Mouse (Mus musculus): ENCODE results near the gene Hoxc12. TPM values are rescaled to one million over a fixed set of nuclear protein-coding genes. Genes with fewer than 3 reads are reported as not detected.

The Hoxc12 gene
- polyA plus RNA-seq, 1 experiment = not detected

DNA sequence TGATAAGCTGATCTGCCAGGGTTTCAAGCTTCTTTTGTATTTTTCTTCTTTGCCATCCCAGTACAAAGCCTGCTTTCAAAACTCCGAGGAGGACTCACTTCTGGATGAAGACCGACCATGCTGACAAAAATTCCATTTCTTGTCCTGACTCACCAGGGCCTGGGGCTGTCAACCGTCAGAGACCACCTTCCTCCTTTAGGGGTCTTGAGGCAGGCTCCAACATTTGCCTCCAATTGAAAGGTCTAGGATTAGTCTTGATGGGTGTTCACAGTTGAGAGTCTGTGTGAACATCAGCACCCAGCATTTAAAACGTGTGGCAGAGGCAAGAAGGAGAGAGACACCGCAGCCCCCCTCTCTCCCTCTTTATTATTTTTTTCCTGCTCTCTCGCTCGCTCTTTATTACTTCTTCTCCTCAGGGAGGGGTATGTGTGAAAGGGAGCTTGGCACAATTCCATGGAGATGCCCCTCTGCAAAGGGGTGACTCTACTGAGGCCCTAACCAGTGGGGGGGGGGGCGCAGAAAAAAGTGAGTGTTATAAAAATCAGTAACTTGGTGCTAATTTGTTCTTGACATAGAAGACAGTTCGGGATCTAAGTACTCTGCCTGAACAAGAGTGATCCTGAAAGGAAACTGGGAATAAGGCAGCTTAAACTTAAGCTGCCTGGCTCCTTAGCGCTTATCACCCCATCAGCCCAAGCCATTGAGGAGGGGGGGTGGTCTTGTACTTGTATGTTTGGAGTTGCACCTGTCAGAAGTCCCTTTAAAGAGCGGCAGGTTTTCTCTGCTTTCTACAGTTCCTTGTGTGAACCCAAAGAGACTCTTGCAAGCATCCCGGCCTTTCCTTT lies 17.0 kb upstream of the Hoxc12 start:
- H3K9me3 ChIP-seq = peaks cover 3% of the 10 kb centered on the region; the same call in 1 of the 2 replicates
- H3K36me3 ChIP-seq (replicated peaks; ENCODE audit: low read length) = no peaks in the 10 kb centered on the region
- TF ChIP-seq GATA1 (IDR thresholded peaks at IDR 0.05; ENCODE audit: borderline replicate concordance, low read length) (no peak), FLI1 (IDR thresholded peaks at IDR 0.05; ENCODE audit: low read length) (no peak)
- H3K4me1 ChIP-seq = peaks cover 11% of the 10 kb centered on the region; the same call in 1 of the 2 replicates
- peaks cover 96% of the 10 kb centered on the region for H3K27me3 ChIP-seq (replicated peaks)
- no peak overlapping the region for H3K4me3 ChIP-seq (replicated peaks)

GRCm38 (mm10) chr15:102920619-102921018 lies 15.9 kb upstream of the Hoxc12 start:
- Histone ChIP-seq H3K27me3 (replicated peaks) (peaks cover 95% of the 10 kb centered on the region), H3K4me3 (replicated peaks) (peak overlapping the region; percentile 33), H3K4me1 (peaks cover 11% of the 10 kb centered on the region; the same call in 1 of the 2 replicates), H3K36me3 (replicated peaks; ENCODE audit: low read length) (no peaks in the 10 kb centered on the region), H3K9me3 (peaks cover 3% of the 10 kb centered on the region; the same call in 1 of the 2 replicates)
- TF ChIP-seq FLI1 (IDR thresholded peaks at IDR 0.05; ENCODE audit: low read length) = no peak

GRCm38 (mm10) chr15:102921053-102922011 lies 15.2 kb upstream of the Hoxc12 start, which contains the start of gene Hoxc13:
TSS of gene Hoxc13 (plus strand) at chr15:102921103.
- H3K4me1 ChIP-seq = peaks cover 11% of the 10 kb centered on the region; the same call in 1 of the 2 replicates
- H3K9me3 ChIP-seq = peaks cover 3% of the 10 kb centered on the region; the same call in 1 of the 2 replicates
- no peaks in the 10 kb centered on the region for H3K36me3 ChIP-seq (replicated peaks; ENCODE audit: low read length)
- TF ChIP-seq FLI1 (IDR thresholded peaks at IDR 0.05; ENCODE audit: low read length) = no peak
- TF ChIP-seq GATA1 (IDR thresholded peaks at IDR 0.05; ENCODE audit: borderline replicate concordance, low read length) = no peak
- H3K4me3 ChIP-seq (replicated peaks) = peak within 1 kb of the TSS; percentile 33
- H3K27me3 ChIP-seq (replicated peaks) = peaks cover 95% of the 10 kb centered on the region

DNA sequence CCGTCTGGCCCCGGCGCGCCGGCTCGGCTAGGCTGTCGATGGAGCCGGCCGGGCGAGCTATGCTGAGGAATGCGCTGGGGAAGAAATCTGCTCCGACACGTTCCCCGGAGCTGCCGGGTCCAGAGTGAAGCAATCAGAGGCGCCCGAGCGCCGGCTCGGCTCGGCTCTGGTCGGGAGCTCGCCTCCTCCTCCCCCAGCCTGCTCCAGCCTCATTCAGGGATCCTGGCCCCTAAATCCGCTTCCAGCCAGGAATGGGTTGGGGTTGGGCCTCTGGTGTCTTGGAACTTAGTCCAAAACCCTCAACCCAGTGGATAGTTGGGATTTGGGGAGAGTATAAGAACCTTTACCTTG lies 14.6 kb upstream of the Hoxc12 start:
- Histone ChIP-seq H3K9me3 (peaks cover 3% of the 10 kb centered on the region; the same call in 1 of the 2 replicates), H3K36me3 (replicated peaks; ENCODE audit: low read length) (no peaks in the 10 kb centered on the region), H3K4me3 (replicated peaks) (no peak overlapping the region), H3K4me1 (peaks cover 11% of the 10 kb centered on the region; the same call in 1 of the 2 replicates), H3K27me3 (replicated peaks) (peaks cover 95% of the 10 kb centered on the region)
- no peak for TF ChIP-seq FLI1 (IDR thresholded peaks at IDR 0.05; ENCODE audit: low read length)
- TF ChIP-seq GATA1 (IDR thresholded peaks at IDR 0.05; ENCODE audit: borderline replicate concordance, low read length) = no peak

- Histone ChIP-seq H3K4me1 (peaks cover 11% of the 10 kb centered on the region; the same call in 1 of the 2 replicates), H3K4me3 (replicated peaks) (no peak overlapping the region), H3K27me3 (replicated peaks) (peaks cover 95% of the 10 kb centered on the region), H3K9me3 (peaks cover 3% of the 10 kb centered on the region; the same call in 1 of the 2 replicates), H3K36me3 (replicated peaks; ENCODE audit: low read length) (no peaks in the 10 kb centered on the region)
- TF ChIP-seq FLI1 (IDR thresholded peaks at IDR 0.05; ENCODE audit: low read length) (no peak), GATA1 (IDR thresholded peaks at IDR 0.05; ENCODE audit: borderline replicate concordance, low read length) (no peak)
Observed at GRCm38 (mm10) chr15:102922636-102923500, 13.7 kb upstream of the Hoxc12 start.

DNA sequence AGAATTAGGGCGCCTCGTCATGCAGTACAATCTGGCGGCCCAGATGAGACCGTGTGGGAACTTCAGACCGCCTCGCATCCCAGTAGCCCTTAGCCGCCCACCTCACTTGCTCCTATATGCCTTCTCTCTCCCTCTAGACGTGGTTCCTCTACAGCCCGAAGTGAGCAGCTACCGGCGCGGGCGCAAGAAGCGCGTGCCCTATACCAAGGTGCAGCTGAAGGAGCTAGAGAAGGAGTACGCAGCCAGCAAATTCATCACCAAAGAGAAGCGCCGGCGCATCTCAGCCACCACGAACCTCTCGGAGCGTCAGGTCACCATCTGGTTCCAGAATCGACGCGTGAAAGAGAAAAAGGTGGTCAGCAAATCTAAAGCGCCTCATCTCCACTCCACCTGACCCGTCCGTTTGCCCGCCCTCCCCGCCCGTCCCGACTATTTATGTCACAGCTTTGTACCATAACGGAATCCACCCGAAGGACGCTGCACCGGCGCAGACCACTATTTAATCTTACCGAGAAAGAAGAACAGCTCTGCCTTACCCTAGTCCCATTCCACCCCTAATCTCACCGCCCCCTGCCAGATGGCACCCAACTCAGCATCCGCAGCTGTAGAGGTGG lies 9.4 kb upstream of the Hoxc12 start:
- Histone ChIP-seq H3K4me1 (no peaks in the 10 kb centered on the region), H3K9me3 (no peaks in the 10 kb centered on the region), H3K36me3 (replicated peaks; ENCODE audit: low read length) (no peaks in the 10 kb centered on the region), H3K27me3 (replicated peaks) (peaks cover 92% of the 10 kb centered on the region), H3K4me3 (replicated peaks) (no peak overlapping the region)
- TF ChIP-seq FLI1 (IDR thresholded peaks at IDR 0.05; ENCODE audit: low read length) = no peak
- TF ChIP-seq GATA1 (IDR thresholded peaks at IDR 0.05; ENCODE audit: borderline replicate concordance, low read length) = no peak

- H3K27me3 ChIP-seq (replicated peaks) = peaks cover 97% of the 10 kb centered on the region
Observed at GRCm38 (mm10) chr15:102931706-102932358, 4.7 kb upstream of the Hoxc12 start.

DNA sequence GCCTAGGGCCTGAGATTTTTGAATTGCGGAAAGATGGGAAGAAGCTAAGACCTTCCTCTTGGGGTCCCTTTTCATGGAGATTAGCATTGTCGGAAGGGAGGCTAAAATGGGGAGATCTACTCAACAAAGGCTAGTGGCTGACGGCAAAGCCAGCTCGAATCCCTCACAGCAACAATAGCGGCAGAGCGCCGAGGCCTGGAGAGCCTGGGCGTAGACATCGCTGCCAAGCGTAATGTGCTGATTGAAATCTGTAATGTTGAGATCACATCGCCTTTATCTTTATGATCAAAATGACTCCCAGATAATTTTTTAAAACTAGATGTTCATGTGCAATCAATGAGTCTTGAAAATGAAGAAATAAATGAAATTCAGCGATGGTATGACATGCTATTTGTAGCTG lies 2.1 kb upstream of the Hoxc12 start:
- 0 out of 2 replicates have a peak, but pooled peaks cover 3% of the 10 kb centered on the region for H3K9me3 ChIP-seq
- H3K27me3 ChIP-seq (replicated peaks) = peaks cover 97% of the 10 kb centered on the region
- H3K4me1 ChIP-seq = peaks cover 6% of the 10 kb centered on the region; the same call in 1 of the 2 replicates
- TF ChIP-seq FLI1 (IDR thresholded peaks at IDR 0.05; ENCODE audit: low read length) (no peak), GATA1 (IDR thresholded peaks at IDR 0.05; ENCODE audit: borderline replicate concordance, low read length) (no peak)
- no peak overlapping the region for H3K4me3 ChIP-seq (replicated peaks)
- no peaks in the 10 kb centered on the region for H3K36me3 ChIP-seq (replicated peaks; ENCODE audit: low read length)

More at GRCm38 (mm10) chr15:102931706-102932358, 4.7 kb upstream of the Hoxc12 start:
- Histone ChIP-seq H3K4me3 (replicated peaks) (no peak overlapping the region), H3K4me1 (peaks cover 2% of the 10 kb centered on the region; the same call in 1 of the 2 replicates), H3K36me3 (replicated peaks; ENCODE audit: low read length) (no peaks in the 10 kb centered on the region), H3K9me3 (0 out of 2 replicates have a peak, but pooled peaks cover under 1% of the 10 kb centered on the region)
- no peak for TF ChIP-seq FLI1 (IDR thresholded peaks at IDR 0.05; ENCODE audit: low read length)
- no peak for TF ChIP-seq GATA1 (IDR thresholded peaks at IDR 0.05; ENCODE audit: borderline replicate concordance, low read length)
